Mouse (Mus musculus): Measurements from ENCODE around the gene Syt16.

Syt16 gene

DNA sequence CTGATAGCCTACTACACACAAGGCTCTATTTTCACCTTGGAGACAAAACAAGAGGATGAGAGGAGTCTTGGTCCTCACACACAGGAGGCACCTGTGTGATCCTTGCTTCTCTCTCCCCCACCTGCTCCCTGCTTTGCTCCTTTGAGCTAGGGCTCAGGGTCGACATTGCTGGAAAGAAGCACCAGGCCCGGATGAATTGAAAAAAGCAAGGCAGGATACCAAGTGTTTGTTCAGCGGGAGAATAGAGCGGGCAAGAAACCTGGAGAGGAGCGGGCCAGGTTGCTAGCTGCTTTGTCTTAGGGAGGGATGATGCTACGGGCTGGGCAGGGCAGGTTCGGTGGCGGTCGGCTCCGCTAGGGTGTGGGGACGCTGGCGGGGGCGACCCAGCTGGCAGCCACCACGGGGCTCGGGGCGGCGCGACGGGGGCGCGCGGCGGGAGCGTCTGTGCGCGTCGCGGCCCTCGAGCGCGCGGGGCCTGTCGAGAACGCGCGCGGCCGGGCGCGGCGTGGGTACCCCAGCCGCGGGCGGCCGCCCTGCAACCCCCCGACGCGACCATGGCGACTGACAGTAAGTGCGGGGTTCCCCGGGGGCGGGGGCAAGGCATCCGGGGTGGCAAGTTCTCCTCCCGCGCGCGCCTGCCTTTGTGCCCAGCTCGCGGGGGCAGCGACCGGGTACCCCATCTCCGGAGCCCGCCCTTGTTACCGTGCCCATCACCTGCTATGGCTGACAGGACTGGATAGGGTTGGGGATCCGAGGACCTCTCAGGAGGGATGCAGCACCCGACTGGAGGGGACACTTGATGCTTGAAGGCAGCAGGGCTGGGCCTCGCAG lies at the start of gene Syt16:
Gene Syt16 (plus strand): TSS at position 365 of the 831 bp plus-strand sequence.
- DNase-seq = no peak

DNA sequence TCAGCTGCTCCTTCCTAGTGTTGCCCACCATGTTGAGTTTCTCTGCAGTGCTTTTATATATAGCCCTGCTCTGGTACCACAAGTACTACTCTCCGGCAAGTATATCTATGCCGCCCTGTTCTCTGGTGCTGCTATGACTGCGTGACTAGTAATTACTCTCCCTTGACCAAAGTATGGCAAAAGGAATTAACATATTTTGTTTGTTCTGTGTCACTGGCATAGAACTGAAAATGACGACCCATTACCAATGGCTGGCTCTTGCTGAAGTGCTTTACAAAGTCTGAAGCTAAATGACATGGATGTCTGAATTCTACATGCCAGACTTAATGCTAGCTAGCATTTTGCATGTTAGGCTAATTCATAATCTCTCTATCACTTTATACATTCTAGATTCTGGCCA lies 49.0 kb upstream of the Syt16 start:
- DNase-seq = no peak

DNA sequence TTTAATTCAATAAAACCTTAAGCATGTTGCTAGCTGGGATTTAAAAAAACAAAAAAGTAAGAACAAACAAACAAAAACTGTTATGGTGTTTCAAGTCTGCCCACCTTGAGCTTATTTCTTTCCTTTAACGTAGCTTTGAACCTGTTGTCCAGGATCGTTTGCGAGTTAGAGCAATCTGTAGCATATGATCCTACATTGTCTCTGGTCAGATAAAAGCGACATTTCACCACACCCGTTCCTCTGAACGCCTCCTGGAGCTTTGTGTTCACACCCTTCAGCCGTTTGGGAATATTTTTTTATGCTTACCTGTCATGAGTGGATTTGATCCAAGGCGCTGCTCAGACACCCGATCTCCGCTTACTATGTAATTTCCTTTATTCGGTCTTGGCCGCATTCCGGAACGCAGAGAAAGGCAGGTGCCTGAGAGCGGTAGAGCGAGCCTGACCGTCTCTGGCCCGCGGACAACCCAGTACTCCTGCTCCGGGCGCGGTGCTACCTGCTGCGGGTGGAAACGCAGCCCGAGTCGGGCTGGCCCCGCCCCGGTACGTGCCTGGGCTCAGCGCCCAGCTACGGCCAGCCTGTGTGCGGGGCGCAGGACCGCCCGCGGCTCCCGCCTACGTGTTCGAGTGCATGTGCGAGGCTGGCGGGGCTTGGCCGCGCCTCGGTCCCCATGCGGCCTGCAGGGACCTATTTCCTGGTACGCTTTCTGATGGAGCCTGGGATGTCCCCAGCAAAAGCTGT lies 48.0 kb upstream of the Syt16 start:
- peak; percentile 80 for DNase-seq

DNA sequence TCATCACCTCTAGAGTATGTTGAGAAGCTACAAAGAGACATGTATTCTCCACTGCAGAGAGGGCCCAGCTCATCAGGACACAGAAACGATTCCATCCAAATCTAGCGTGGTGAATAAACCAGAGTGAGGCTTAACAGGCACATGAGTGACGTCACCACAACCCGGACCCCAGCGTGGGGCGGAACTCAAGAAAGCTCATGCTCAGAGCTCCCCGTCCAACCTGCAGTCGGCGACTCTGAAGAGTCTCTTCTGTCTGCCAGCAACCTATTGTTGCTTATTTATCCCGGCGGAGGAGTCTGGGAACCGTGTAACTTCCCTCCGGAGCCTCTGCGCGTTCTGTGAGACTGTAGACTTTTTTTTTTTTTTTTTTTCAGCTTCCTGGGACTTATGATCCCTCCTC lies 44.6 kb upstream of the Syt16 start:
- DNase-seq = no peak

DNA sequence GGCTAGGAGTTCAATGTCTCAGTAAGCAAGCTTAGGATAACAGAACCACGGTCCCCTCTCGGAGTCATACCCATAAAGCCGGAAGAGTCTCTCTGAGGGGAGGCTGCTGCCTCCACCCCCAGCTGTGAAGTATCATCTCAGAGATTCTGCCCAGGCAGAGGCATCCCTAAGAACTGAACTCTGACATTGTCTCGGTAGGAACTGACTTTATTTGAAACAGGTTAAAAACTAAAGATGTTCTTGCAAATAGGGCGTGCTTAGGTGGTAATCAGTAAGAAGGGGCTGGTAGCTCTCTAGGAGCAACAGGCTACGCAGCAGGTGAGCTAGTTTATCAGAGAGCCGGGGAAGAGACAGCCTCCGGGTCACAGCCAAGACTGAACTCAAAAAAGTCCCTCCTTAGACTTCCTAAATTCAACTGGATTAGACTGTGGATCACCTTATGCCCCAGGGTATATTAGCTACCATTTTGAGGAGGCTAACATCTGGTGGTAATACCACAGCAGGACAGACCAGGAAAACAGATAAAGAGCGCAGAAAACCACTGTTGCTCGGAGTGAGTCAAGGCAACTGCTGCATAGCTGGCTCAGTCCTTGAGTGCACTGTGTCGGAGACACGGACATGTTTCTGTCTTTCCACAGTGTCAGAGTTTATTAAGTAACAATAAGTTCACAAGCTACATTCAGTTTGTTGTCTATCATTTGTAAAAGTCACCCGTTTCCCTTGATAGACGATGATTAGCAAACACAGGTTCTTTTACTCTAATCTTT lies 43.9 kb upstream of the Syt16 start:
- no peak for DNase-seq

DNA sequence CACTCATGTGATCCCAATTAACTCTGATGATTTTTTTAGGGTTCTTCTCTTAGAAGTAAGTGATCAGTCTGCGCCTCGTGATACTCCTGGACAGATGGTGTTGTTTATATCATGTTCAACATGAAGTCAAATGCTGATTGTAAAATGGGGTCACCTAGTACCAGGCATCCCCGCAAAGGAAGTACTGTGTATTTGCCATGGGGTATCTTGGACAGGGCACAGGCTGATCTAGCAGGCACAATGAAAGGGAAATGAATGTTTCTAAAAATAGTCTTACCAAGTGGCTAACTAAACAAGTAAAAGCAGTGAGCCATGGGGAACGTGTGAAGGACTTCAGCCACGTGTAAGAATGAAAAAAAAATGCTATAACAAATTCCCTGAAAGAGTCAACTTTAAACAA lies 42.7 kb upstream of the Syt16 start:
- DNase-seq = no peak

DNA sequence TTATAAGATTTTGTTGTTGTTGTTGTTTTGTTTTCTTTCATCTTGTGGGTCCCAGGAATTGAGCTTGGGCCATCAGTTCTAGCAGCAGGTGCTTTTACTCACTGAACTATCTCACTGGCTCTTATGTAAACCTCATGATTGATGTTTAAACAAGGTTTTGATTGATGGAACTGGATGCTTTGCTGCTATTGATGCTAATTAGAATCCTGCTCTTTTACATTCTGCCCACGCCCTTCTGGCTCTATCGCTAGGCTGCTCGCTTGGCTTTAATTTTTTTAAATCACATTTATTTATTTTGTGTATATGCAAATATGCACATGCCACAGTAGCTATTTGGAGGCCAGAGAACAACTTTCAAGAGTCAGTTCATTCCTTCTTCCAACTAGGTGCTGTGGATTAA lies 39.8 kb upstream of the Syt16 start:
- no peak for DNase-seq

DNA sequence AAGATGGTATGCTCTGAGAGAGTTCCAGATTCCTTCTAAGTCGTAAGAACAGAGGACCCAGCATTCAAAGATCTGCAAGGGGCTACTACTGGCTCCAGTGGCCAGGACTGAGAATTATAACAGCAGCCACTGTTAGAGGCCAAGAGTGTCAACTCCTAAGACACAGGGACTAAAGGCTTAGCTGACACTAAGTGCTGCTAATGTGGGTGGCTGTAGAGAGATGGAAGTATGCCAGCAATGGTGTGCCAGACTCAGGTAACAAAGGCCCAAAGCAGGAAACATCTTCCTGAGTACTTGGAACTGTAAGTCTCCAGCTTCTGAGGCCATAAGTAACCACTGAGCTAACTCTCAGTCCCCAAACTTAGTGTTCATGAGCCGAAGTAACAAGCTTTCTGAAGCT lies 38.6 kb upstream of the Syt16 start:
- no peak for DNase-seq

DNA sequence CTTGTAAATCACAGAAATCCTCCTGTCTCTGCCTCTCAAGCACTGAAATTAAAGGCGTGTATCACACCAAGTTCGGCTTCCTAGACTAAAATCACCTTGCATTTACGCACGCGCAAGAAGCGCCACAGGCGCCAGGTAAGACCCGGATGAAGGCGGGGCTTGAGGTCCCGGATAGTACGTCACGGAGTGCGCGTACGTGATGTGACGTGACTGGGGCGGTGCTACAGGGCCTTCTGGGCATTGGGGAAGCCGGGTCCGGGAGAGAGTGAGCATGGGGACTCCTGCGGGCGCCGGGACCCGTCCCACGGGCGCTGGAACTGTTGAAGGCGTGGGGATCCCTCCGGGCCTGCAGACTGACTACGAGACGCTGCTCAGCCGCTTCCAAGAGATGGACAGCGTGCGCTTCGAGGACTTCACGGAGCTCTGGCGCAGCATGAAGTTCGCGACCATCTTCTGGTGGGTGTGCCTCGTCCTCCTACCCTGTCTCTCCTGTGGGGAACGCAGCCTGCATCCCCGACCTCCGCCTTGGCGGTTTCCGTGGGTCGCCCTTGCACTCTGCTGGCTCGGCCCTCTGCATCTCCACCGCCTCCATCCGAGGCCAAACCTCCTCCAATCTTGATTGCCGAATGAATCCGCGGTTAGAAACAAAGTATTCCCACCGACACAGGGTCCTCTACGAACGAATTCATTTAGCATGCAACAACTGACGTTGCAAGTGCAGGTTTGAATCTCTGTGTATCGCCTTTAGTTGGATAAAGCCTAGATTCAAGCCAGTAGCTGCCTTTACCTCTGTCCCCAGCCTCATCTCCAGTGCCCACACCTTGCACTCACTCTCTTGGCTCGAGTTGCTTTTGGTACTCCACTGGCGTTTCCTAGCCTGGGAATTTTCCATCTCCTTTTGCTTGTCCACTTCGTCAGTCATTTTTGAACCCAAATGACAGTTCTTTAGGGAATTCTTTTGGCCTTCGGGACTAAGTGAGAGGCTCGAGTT lies 32.9 kb upstream of the Syt16 start, which contains the start of gene Snapc1:
Gene Snapc1 (plus strand): TSS at position 191 of the 991 bp plus-strand sequence.
- DNase-seq = peak; percentile 97

DNA sequence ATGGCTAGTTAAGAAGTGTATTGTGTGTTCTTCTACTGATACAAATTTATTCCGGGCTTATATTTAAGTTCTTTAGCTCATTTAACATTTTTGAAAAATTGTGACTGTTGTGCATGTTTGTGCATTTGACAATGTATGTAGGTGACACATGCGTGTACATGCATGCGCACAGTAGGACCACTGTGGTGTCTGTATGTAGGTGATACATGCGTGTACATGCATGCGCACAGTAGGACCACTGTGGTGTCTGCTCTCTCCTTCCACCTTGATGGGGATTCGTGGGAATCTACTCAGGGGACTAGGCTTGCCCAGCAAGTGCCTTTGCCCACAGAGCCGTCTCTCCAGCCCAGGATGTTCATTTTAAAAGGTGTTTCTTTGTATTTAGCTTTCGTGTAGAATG lies 28.3 kb upstream of the Syt16 start:
- no peak for DNase-seq

DNA sequence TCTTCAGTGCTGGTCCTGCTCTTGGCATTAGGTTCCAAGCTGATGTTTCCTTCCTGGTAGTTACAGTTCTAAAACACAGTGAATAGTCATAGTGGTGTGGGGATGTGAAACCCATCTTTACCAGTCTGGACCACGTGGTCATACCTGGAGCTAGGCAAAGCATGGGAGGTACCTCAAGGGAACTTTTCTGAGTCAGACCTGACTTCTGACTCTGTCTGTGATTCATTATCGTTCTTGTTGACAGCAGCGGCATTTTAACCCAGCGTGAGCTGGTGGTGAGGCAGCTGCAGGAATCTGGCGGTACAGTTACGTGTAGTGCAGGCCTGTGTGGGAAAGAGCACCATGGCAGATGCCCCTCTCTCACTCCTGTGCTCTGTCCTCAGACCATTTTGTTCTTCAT lies 22.9 kb upstream of the Syt16 start:
- no peak for DNase-seq

DNA sequence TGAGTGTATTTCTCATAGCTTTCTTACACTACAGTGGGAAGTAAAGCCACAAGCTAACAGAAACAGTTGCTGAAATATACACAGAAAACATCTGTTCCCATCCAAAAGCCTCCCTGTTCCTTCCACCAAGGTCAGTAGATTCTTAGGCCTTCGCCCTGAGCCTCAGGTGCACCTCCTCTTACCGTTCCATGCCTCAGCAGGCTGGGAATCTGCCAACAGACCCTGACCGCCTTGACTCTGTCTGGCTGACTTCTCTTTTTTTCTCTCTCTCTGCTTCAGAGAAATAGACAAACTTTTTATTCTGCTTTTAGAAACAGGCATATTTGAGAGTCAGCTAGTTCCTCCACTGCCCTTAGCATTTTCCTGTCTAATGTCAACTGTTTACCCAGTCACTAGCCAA lies 19.3 kb upstream of the Syt16 start:
- DNase-seq = no peak

DNA sequence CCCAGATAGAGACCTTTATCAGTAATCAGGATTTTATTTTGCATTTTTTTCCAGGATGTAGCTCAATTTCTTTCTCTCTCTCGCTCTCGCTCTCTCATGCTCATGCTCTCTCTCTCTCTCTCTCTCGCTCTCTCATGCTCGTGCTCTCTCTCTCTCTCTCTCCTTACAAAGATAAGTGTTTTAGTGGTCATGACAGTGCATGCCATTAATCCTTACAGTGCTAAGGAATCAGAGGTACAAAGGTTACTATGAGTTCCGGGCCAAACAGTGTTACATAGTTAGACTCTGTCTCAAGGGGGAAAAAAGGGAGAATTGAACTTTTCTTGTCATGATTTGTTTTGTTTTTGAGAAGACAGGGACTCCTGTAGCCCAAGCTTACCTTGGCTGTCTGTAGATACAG lies 17.8 kb upstream of the Syt16 start:
- DNase-seq = no peak

DNA sequence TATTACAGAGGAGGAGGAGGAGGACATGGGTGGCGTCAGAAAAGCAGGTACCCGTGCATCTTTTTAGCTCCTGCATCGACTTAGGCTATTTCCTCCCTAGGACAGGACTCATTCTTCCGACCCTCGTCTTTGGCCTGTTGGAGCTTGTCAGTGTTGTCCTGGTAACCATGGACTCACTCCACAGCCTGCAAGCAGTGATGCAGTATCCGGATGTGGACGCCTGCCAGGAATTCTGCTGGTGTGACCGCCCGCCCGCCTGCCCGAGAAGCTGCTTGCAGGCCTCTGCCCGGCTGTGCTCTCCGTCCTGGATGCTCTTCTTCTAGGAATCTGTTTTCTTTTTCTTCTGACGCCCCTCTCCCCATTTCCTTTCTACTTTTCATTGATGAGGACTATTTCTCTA lies 14.9 kb upstream of the Syt16 start:
- peak; percentile 66 for DNase-seq

DNA sequence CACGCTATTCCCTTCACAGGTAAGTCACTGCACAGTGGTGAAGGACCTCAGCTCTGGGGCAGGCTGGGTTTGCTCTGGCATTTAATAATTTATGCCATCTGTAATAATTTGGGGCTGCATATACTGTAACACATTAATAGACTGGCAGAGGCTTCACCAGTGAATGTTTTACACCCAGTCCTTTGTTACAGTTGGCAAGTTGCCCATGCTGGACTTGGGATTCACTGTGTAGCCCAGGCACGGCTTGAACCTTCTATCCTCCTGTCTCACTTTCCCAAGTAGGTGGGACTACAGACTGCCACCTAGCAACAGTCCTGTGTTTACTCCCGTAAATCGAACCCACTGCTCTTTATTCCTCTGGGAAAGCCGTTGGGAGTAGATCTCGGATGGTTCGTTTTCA lies 11.2 kb upstream of the Syt16 start:
- no peak for DNase-seq

DNA sequence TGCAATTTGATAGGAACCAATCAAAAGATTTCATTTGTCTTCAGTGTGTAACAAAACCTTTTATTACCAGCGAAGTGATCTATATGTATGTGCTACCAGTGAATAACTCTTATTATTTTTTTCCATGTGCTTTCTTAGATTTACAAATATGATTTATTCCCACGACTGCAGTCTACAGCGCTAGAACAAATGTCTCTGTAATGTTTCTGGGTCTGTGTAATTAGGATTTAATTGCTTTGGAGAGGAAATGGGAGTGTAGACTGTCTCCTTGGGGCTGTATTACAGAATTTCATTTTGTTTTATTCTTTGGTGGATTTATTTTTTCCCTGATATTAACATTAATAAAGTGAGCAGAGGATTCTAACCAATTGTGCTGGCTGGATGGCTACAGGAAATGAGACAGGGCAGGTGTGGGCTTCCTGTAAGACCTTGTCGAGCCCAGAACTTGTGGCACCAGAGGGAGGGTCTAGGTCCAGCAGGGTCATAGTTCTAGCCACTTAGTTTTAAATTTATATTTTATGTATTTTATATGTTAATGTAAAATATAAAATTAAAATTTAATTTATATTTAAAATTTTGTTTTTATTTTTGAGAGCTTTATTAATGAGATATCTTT lies 9.0 kb upstream of the Syt16 start:
- no peak for DNase-seq

DNA sequence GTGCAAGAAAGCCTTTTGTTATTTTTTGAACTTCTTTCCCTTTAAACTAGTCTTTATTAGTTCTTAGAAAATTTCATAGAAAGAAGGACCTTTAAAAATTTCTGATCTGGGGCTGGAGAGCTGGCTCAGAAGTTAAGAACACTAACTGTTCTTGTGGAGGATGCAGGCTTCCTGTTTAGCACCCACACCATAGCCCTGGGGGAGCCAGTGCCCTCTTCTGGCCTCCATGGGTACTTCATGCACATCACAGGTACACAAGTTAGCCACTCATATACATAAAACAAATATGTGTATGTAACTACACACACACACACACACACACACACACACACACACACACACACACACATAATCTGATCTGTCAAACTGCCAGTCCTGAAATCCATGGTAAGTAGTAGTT lies 7.9 kb upstream of the Syt16 start:
- DNase-seq = no peak

DNA sequence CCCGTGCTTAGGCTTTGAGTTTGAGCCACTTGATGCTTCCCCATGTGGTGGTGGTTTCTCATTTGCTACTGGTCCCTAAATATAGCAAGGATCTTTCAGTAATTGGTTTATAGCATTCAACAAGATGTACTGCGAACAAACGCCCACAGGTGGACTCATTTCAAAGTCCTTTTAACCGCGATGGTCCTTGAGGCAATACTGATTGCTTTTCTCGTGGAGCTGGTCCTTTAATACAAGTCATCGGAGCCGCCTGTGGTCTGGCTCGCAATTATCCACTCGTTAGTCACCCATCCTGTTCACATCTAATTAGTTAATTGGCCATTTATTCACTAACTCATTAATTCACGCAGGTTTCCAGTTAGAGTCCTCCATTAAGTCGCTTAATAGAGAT lies 560 bp upstream of the Syt16 start:
- no peak for DNase-seq

DNA sequence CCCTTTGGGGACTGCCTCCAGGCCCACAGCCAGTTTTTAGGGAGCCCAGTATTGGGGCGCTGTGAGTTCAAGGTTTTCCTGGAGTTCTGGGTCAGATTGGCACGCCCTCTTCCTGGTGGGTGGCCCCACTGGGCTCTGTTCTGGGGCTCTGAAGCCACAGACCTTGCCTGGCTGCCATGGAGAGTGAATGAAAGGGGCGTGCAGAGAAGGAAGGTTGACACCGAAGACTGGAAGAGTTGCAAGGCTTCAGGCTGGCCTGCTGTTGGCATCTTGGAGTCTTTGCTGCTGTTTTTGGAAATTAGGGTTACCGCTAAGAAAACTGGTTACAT lies 631 bp downstream of the Syt16 start:
- DNase-seq = no peak

DNA sequence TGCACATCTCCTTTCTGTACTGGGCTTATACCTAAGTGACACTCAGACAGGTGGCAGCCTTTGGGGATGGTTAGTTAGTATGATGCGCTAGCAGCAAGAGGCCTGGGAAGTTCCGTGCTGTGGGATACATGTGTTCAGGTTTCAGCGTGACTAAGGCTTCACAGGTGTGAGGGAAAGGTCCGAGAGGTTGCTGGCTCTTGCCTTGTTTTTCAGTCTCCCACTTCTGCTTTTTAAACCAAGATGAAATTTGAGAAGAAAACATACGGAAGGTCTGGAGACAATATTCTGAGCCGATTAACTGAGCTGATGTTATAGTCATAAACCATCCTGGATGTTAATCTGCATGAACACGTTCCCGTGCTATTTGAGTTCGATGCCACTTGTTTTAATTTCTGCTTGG lies 5.0 kb downstream of the Syt16 start:
- DNase-seq = no peak

DNA sequence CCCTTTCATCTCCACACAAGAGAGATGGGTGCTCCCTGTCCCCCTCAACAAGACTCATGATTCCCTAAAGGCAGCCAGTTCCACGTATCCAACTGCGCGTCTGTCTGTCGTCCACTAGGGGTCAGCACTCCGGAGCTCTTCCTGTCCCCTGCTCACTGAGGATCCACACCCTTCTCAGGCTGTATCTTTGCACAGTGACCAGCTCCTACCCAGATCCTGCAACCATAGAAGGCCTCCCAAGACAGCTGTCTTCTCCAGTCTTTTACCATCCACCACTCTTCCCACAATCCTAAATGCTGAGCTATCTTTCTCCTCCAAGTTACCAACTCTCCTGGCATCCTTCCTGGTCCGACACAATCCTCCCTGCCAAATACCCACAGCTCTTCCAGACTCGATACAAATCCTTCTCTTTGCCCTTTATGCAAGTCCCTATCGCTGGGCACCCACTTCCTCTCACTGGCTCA lies 12.0 kb downstream of the Syt16 start:
- peak; percentile 37 for DNase-seq

DNA sequence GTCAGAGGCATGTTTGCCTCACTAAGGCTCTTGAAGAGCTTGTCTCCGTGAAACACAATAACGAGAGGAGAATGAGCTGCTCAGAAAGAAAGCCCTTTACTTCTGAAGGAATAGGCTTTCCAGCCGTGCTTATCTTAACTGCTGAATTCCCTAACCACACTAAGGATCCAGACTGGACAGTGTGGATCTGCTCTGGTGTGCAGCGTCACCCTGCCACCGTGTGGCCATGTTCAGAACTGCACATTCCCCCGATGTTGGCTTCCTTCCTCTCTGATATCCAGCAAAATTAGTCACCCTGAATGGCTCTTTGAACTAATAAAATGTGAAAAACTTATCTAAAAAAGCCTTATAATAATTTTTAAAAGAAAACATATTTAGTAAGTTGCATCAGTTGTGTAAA lies 16.3 kb downstream of the Syt16 start:
- DNase-seq = peak; percentile 82

Measured in cerebellum, adult 8-10 months (tissue).